Mouse (Mus musculus): ENCODE data around the gene Dcdc2c. TPM values are rescaled to one million over a fixed set of nuclear protein-coding genes. Genes with fewer than 3 reads are reported as not detected.

Gene Dcdc2c
- polyA plus RNA-seq, 1 experiment from 2014 or later, result not detected

- no peak overlapping the region for H3K27ac ChIP-seq
- no peak for ATAC-seq
- no peaks in the 10 kb centered on the region for H3K27me3 ChIP-seq
- H3K9me3 ChIP-seq, result no peaks in the 10 kb centered on the region
- no peak overlapping the region for H3K4me3 ChIP-seq (replicated peaks)
- peaks cover 8% of the 10 kb centered on the region; the same call in 1 of the 2 replicates for H3K4me1 ChIP-seq (replicated peaks)
- H3K36me3 ChIP-seq, result no peaks in the 10 kb centered on the region
- 84% methylated on average over 5 of the region's 5 CpGs for WGBS
- H3K9ac ChIP-seq (replicated peaks), result no peak overlapping the region
- H3K4me2 ChIP-seq (replicated peaks), result no peak overlapping the region
Measured at GRCm38 (mm10) chr12:28436536-28436935, 115.7 kb downstream of the Dcdc2c start.

- Histone ChIP-seq H3K27ac (no peak overlapping the region), H3K4me3 (replicated peaks) (no peak overlapping the region), H3K4me1 (replicated peaks) (peaks cover 15% of the 10 kb centered on the region), H3K27me3 (no peaks in the 10 kb centered on the region), H3K4me2 (replicated peaks) (no peak overlapping the region), H3K9me3 (peaks cover 5% of the 10 kb centered on the region; the same call in 1 of the 2 replicates), H3K9ac (replicated peaks) (no peak overlapping the region), H3K36me3 (no peaks in the 10 kb centered on the region)
- no peak for ATAC-seq
- WGBS, result 83% methylated on average over 3 of the region's 3 CpGs
Measured at GRCm38 (mm10) chr12:28432729-28433067, 119.5 kb downstream of the Dcdc2c start.

GRCm38 (mm10) chr12:28431832-28432728 is 120.1 kb downstream of the Dcdc2c start:
- Histone ChIP-seq H3K9ac (replicated peaks) (peak overlapping the region; percentile 70), H3K27me3 (no peaks in the 10 kb centered on the region), H3K4me3 (replicated peaks) (peak overlapping the region; percentile 40), H3K27ac (peak overlapping the region; percentile 92), H3K36me3 (no peaks in the 10 kb centered on the region), H3K9me3 (peaks cover 5% of the 10 kb centered on the region; the same call in 1 of the 2 replicates), H3K4me2 (replicated peaks) (peak overlapping the region; percentile 62), H3K4me1 (replicated peaks) (peaks cover 15% of the 10 kb centered on the region)
- WGBS, result 3% methylated on average over 19 of the region's 19 CpGs
- ATAC-seq, result peak; percentile 87

GRCm38 (mm10) chr12:28429856-28430255 is 122.3 kb downstream of the Dcdc2c start:
- Histone ChIP-seq H3K27me3 (no peaks in the 10 kb centered on the region), H3K9me3 (peaks cover 5% of the 10 kb centered on the region; the same call in 1 of the 2 replicates), H3K27ac (no peak overlapping the region), H3K9ac (replicated peaks) (no peak overlapping the region), H3K36me3 (no peaks in the 10 kb centered on the region), H3K4me1 (replicated peaks) (peaks cover 15% of the 10 kb centered on the region), H3K4me3 (replicated peaks) (no peak overlapping the region), H3K4me2 (replicated peaks) (no peak overlapping the region)
- 80% methylated on average over 5 of the region's 5 CpGs for WGBS
- no peak for ATAC-seq

- Histone ChIP-seq H3K4me2 (replicated peaks) (no peak overlapping the region), H3K36me3 (no peaks in the 10 kb centered on the region), H3K27ac (no peak overlapping the region), H3K9ac (replicated peaks) (no peak overlapping the region), H3K4me3 (replicated peaks) (no peak overlapping the region), H3K27me3 (no peaks in the 10 kb centered on the region), H3K4me1 (replicated peaks) (no peaks in the 10 kb centered on the region), H3K9me3 (no peaks in the 10 kb centered on the region)
- no peak for ATAC-seq
- 84% methylated on average over 4 of the region's 4 CpGs for WGBS
Measured at GRCm38 (mm10) chr12:28416957-28417356, 135.2 kb downstream of the Dcdc2c start.

GRCm38 (mm10) chr12:28407656-28408405 is 144.4 kb downstream of the Dcdc2c start:
- Histone ChIP-seq H3K36me3 (no peaks in the 10 kb centered on the region), H3K9me3 (peaks cover 8% of the 10 kb centered on the region), H3K4me1 (replicated peaks) (no peaks in the 10 kb centered on the region), H3K4me2 (replicated peaks) (no peak overlapping the region), H3K9ac (replicated peaks) (no peak overlapping the region), H3K27ac (no peak overlapping the region), H3K4me3 (replicated peaks) (no peak overlapping the region), H3K27me3 (peaks cover 12% of the 10 kb centered on the region; the same call in 1 of the 2 replicates)
- ATAC-seq, result no peak
- WGBS, result 95% methylated on average over 10 of the region's 10 CpGs

- Histone ChIP-seq H3K27me3 (peaks cover 55% of the 10 kb centered on the region), H3K36me3 (no peaks in the 10 kb centered on the region), H3K27ac (no peak overlapping the region), H3K4me3 (replicated peaks) (no peak overlapping the region), H3K9me3 (no peaks in the 10 kb centered on the region), H3K4me1 (replicated peaks) (peaks cover 5% of the 10 kb centered on the region; the same call in 1 of the 2 replicates), H3K9ac (replicated peaks) (no peak overlapping the region), H3K4me2 (replicated peaks) (no peak overlapping the region)
- WGBS, result 71% methylated on average over 4 of the region's 4 CpGs
- no peak for ATAC-seq
Measured at GRCm38 (mm10) chr12:28402256-28402655, 149.9 kb downstream of the Dcdc2c start.

GRCm38 (mm10) chr12:28401372-28401771 is 150.8 kb downstream of the Dcdc2c start:
- WGBS, result 50% methylated on average over 5 of the region's 5 CpGs
- Histone ChIP-seq H3K4me1 (replicated peaks) (peaks cover 5% of the 10 kb centered on the region; the same call in 1 of the 2 replicates), H3K4me2 (replicated peaks) (no peak overlapping the region), H3K36me3 (no peaks in the 10 kb centered on the region), H3K4me3 (replicated peaks) (no peak overlapping the region), H3K27ac (peak overlapping the region; percentile 69; the same call in 1 of the 2 replicates), H3K9me3 (no peaks in the 10 kb centered on the region), H3K9ac (replicated peaks) (no peak overlapping the region), H3K27me3 (peaks cover 63% of the 10 kb centered on the region)
- ATAC-seq, result no peak

- 3% methylated on average over 6 of the region's 6 CpGs for WGBS
- H3K4me2 ChIP-seq (replicated peaks), result no peak overlapping the region
Measured at GRCm38 (mm10) chr12:28392129-28392528, 160.1 kb downstream of the Dcdc2c start.

More at GRCm38 (mm10) chr12:28392129-28392528, 160.1 kb downstream of the Dcdc2c start:
- H3K27me3 ChIP-seq, result peaks cover 83% of the 10 kb centered on the region
- H3K4me3 ChIP-seq (replicated peaks), result no peak overlapping the region
- peaks cover 6% of the 10 kb centered on the region for H3K9me3 ChIP-seq
- H3K27ac ChIP-seq, result no peak overlapping the region
- no peaks in the 10 kb centered on the region for H3K36me3 ChIP-seq
- ATAC-seq, result peak; percentile 77
- H3K4me1 ChIP-seq (replicated peaks), result peaks cover 10% of the 10 kb centered on the region
- no peak overlapping the region for H3K9ac ChIP-seq (replicated peaks)

Other genes with a start within 250 kb of the Dcdc2c start
- 0.13 TPM in 1 of 2 replicates, not detected in the other for gene Allc, start 30.1 kb upstream of the Dcdc2c start, polyA plus RNA-seq (2015; fragmentation: Nextera tagmentation; extraction: Ambion mirVana)
- 0.75 and 1.2 TPM in 2 replicates for gene Colec11, start 71.0 kb upstream of the Dcdc2c start, polyA plus RNA-seq (2015; fragmentation: Nextera tagmentation; extraction: Ambion mirVana)
- 507 and 547 TPM in 2 replicates for gene Rps7, start 83.6 kb upstream of the Dcdc2c start, polyA plus RNA-seq (2015; fragmentation: Nextera tagmentation; extraction: Ambion mirVana)
- 24.9 and 28.7 TPM in 2 replicates for gene Rnaseh1, start 97.2 kb upstream of the Dcdc2c start, polyA plus RNA-seq (2015; fragmentation: Nextera tagmentation; extraction: Ambion mirVana)
- gene Adi1, start 122.8 kb upstream of the Dcdc2c start, polyA plus RNA-seq (2015; fragmentation: Nextera tagmentation; extraction: Ambion mirVana), result 27.0 and 29.1 TPM in 2 replicates
- gene Trappc12, start 198.1 kb upstream of the Dcdc2c start, polyA plus RNA-seq (2015; fragmentation: Nextera tagmentation; extraction: Ambion mirVana), result 43.8 and 46.0 TPM in 2 replicates
- gene Eipr1, start 199.4 kb upstream of the Dcdc2c start, polyA plus RNA-seq (2015; fragmentation: Nextera tagmentation; extraction: Ambion mirVana), result 71.3 and 75.7 TPM in 2 replicates

Measured in midbrain, embryonic 13.5 days (tissue).